Mouse (Mus musculus): Measurements from ENCODE around the gene Fancb. TPM values are rescaled to one million over a fixed set of nuclear protein-coding genes. Genes with fewer than 3 reads are reported as not detected.

Gene Fancb
- polyA plus RNA-seq, 1 experiment from 2014 or later = 7.4 TPM

Other genes with a start within 250 kb of the Fancb start
- 18.1 and 22.1 TPM in 2 replicates for gene Mospd2, start 217 bp upstream of the Fancb start, polyA plus RNA-seq (2016; fragmentation: Nextera tagmentation; extraction: Ambion mirVana)
- not detected in 2 replicates for gene Gm17604, start 24.2 kb downstream of the Fancb start, polyA plus RNA-seq (2016; fragmentation: Nextera tagmentation; extraction: Ambion mirVana)

All from hindbrain, embryonic 12.5 days (tissue).